Mouse (Mus musculus) embryonic facial prominence, embryonic 14.5 days (tissue): Measurements from ENCODE around the gene Fbxo17. TPM values are rescaled to one million over a fixed set of nuclear protein-coding genes. Genes with fewer than 3 reads are reported as not detected.

ENCODE experiments used
- ATAC-seq: fragments of 200-750 bp; cut with Nextera tagmentation; 2 replicates; pipeline ENCODE4 v1.8.0; 2017; ENCODE audit warnings: low read depth, moderate number of reproducible peaks, moderate TSS enrichment
- DNase-seq: peaks from one replicate; pipeline ENCODE4 v3.0.0-alpha.2; 2015; ENCODE audit warnings: low spot score
- H3K27ac ChIP-seq: fragments of 300-500 bp; sonication (generic); replicated peaks from 2 replicates; pipeline ENCODE4 v1.5.1; 2014; ENCODE audit warnings: low read depth, mild to moderate bottlenecking, low read length, moderate library complexity
- H3K27me3 ChIP-seq: fragments of 300-500 bp; sonication (generic); replicated peaks from 2 replicates; pipeline ENCODE4 v1.6.1; 2014; ENCODE audit warnings: low read length; ENCODE audit not compliant: control insufficient read depth, insufficient read depth
- H3K36me3 ChIP-seq: fragments of 300-500 bp; sonication (generic); 2 replicates; pipeline ENCODE4 v1.6.1; 2014; ENCODE audit warnings: low read length, mixed read lengths; ENCODE audit not compliant: control insufficient read depth, insufficient read depth
- H3K4me1 ChIP-seq: fragments of 300-500 bp; sonication (generic); 2 replicates; pipeline ENCODE4 v1.6.1; 2014; ENCODE audit warnings: antibody characterized with exemption, low read length; ENCODE audit not compliant: control insufficient read depth, insufficient read depth
- H3K4me2 ChIP-seq: fragments of 300-500 bp; sonication (generic); 2 replicates; pipeline ENCODE4 v1.6.1; 2014; ENCODE audit warnings: low read depth, mild to moderate bottlenecking, low read length, moderate library complexity, mixed read lengths
- H3K4me3 ChIP-seq: fragments of 300-500 bp; sonication (generic); 2 replicates; pipeline ENCODE4 v1.5.1; 2014; ENCODE audit warnings: low read depth, mild to moderate bottlenecking, low read length
- H3K9ac ChIP-seq: fragments of 300-500 bp; sonication (generic); 2 replicates; pipeline ENCODE4 v1.6.1; 2014; ENCODE audit warnings: low read depth, mild to moderate bottlenecking, low read length, moderate library complexity, mixed read lengths
- H3K9me3 ChIP-seq: fragments of 300-500 bp; sonication (generic); 2 replicates; pipeline ENCODE4 v1.6.1; 2016; ENCODE audit warnings: low read length; ENCODE audit not compliant: control insufficient read depth
- WGBS: fragments of 180-500 bp; shearing (Covaris S2); extraction: QIAGEN DNeasy Blood & Tissue Kit; methylation state at CpG from one replicate; pipeline ENCODE4 v1.1.7; 2014; 5-methylcytosine and 5-hydroxymethylcytosine counted together
- polyA plus RNA-seq: library from polyadenylated mRNA; unstranded; fragments of >200 nt; fragmentation: Nextera tagmentation; extraction: Ambion mirVana; gene quantifications from 2 replicates; pipeline ENCODE4 v1.2.1, GENCODE M21; 2014

Gene Fbxo17
- polyA plus RNA-seq, 1 experiment from 2014 or later, result 27.8 TPM

DNA sequence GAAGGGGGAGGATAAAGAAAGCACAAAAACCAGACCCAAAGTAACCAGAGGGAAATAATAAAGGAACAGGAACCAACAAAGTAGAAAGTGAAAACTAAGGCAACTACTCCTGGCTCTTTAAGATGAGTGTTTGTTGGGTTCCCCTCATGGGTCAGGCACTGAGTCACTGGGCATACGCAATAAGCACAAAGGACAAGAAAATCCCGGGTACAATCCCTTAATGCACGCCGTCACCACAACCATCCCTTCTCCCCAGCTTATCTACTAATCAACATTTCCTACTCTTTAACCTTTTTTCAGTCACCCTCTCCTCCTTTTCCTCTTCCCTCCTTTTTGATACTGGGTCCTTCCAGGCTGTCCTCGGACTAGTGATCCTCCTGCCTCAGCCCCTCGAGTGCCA is 48.6 kb downstream of the Fbxo17 start:
- Histone ChIP-seq H3K9me3 (no peaks in the 10 kb centered on the region), H3K4me1 (peaks cover 12% of the 10 kb centered on the region), H3K27me3 (no peaks in the 10 kb centered on the region), H3K4me2 (peak overlapping the region; percentile 65), H3K9ac (no peak overlapping the region; the same call in 1 of the 2 replicates), H3K4me3 (peak overlapping the region; percentile 65; the same call in 1 of the 2 replicates), H3K27ac (no peak overlapping the region), H3K36me3 (peaks cover 28% of the 10 kb centered on the region)
- 86% methylated on average over 6 of the region's 6 CpGs for WGBS
- DNase-seq, result no peak
- no peak for ATAC-seq

DNA sequence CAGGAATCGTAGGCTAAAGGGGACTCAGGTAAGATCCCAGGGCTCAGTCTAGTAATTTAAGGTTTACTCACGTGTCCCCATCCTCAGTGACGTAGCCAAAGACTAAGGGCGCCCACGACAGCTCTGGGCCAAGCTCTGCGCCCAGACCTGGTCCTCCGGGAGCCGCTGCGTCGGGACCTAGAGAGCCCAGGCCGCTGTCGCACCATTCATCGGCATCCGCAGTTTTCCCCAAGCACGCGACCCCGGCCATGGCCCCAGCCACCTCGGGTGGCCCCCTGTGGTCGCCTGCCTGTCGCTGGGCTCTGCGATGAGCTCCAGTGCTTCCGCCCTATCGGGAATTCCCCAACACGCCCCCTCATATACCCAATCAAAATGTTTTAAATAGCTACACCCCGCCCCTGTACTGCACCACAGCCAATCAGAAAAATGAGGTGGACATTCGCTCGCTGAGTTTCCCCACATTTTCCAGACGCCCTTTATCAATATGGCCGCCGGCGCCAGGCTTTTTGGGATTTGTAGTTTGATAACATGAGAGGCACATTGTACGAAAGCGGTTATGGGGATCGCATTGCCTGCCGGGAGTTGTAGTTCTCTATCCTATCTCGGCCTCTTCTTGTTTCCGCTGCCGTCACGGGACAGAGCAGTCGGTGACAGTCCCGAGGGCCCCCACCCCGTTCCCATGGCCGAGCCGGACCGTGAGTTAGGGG is 49.7 kb downstream of the Fbxo17 start, which contains the start of gene Sirt2:
TSS of gene Sirt2 (plus strand) at position 563 of the 707 bp plus-strand sequence.
- Histone ChIP-seq H3K9ac (peak within 1 kb of the TSS; percentile 72), H3K36me3 (peaks cover 17% of the 10 kb centered on the region), H3K27me3 (no peaks in the 10 kb centered on the region), H3K4me1 (peaks cover 12% of the 10 kb centered on the region), H3K4me3 (peak within 1 kb of the TSS; percentile 65), H3K4me2 (peak within 1 kb of the TSS; percentile 65), H3K9me3 (no peaks in the 10 kb centered on the region), H3K27ac (no peak within 1 kb of the TSS)
- WGBS, result under 1% methylated on average over 44 of the region's 45 CpGs
- DNase-seq (peak; percentile 99), ATAC-seq (peak; percentile 99)

DNA sequence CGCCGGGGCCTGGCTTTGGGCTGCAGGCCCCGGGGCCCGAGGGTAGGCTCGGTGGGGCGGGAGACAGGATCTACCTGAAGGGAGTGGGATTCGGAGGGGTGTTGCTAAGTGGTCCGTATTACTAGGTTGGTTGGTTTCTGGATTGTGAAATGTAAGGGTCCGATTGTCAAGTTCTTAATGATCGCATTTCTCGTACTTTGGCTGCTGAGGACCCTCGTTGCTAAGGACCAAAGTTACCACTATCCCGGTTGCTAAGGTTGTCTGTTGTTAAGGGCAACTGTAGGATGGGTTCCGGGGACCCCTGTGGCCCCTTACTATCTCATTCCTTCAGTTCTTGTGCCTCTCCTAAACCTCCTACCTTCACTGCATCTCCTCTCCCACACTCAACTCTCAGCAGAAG is 50.3 kb downstream of the Fbxo17 start:
- 3% methylated on average over 14 of the region's 14 CpGs for WGBS
- ATAC-seq, result no peak

DNA sequence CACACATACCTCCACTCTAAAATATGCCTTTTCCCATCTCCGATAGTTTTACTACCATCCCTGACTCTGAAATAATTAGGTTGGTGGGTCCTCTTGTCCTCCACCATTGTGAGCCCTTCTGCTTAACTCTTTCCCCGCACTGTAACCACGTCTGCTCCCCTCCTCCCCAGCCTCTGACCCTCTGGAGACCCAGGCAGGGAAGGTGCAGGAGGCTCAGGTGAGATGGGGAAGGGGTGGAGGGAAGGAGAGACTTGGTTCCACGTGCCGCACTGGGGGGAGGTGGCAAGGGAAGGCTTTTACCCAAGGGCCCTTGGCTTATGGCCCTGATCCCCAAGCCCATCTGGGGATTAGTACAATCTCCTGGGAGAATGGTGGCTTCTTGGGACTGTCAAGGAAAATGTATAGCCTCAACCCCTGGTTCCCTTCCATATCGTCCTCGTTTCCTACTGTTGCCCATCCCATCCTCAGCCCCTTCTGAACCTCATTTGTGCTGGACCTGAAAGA is 50.9 kb downstream of the Fbxo17 start, which contains the start of gene Nfkbib:
TSS of gene Nfkbib (minus strand) at position 51 of the 504 bp plus-strand sequence.
- Histone ChIP-seq H3K4me2 (peak within 1 kb of the TSS; percentile 65), H3K27me3 (no peaks in the 10 kb centered on the region), H3K4me1 (peaks cover 12% of the 10 kb centered on the region), H3K9ac (peak within 1 kb of the TSS; percentile 72), H3K9me3 (no peaks in the 10 kb centered on the region), H3K4me3 (peak within 1 kb of the TSS; percentile 65), H3K27ac (no peak within 1 kb of the TSS), H3K36me3 (0 out of 2 replicates have a peak, but pooled peaks cover 11% of the 10 kb centered on the region)
- DNase-seq (no peak), ATAC-seq (no peak)
- 61% methylated on average over 7 of the region's 7 CpGs for WGBS

More for the DNA sequence above, 50.3 kb downstream of the Fbxo17 start:
- Histone ChIP-seq H3K4me3 (peak overlapping the region; percentile 65), H3K9me3 (no peaks in the 10 kb centered on the region), H3K9ac (peak overlapping the region; percentile 72), H3K4me2 (peak overlapping the region; percentile 65), H3K36me3 (peaks cover 11% of the 10 kb centered on the region), H3K27ac (no peak overlapping the region), H3K27me3 (no peaks in the 10 kb centered on the region), H3K4me1 (peaks cover 12% of the 10 kb centered on the region)
- DNase-seq, result no peak

DNA sequence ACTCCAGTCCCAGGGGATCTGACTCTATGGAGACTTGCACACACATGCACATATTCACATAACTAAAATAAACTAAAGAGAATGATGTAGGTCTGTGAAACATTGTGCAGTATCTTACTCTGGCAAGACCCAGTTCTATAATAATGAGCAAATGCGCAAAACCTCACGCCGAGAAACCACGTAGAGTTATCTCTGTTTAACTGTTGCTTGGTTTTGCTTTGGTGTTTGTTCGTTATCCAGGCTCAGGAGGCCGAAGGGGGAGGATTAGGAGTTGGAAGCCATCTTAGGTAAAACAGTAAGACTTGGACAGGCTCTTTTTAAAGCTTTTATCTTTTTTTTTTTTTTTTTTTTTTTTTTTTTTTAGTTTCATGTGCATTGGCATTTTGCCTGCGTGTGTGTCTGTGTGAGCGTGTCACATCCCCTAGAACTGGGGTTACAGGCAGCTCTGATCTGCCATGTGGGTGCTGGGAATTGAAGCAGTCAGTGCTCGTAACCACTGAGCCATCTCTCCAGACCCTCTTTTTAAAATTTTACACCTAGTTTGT is 52.9 kb downstream of the Fbxo17 start:
- H3K4me1 ChIP-seq, result peaks cover 12% of the 10 kb centered on the region
- H3K9me3 ChIP-seq, result no peaks in the 10 kb centered on the region
- no peaks in the 10 kb centered on the region for H3K27me3 ChIP-seq
- peaks cover 11% of the 10 kb centered on the region for H3K36me3 ChIP-seq
- H3K4me2 ChIP-seq, result no peak overlapping the region
- 89% methylated on average over 9 of the region's 9 CpGs for WGBS
- H3K4me3 ChIP-seq, result no peak overlapping the region
- H3K9ac ChIP-seq, result no peak overlapping the region
- H3K27ac ChIP-seq, result no peak overlapping the region
- DNase-seq (no peak), ATAC-seq (no peak)

DNA sequence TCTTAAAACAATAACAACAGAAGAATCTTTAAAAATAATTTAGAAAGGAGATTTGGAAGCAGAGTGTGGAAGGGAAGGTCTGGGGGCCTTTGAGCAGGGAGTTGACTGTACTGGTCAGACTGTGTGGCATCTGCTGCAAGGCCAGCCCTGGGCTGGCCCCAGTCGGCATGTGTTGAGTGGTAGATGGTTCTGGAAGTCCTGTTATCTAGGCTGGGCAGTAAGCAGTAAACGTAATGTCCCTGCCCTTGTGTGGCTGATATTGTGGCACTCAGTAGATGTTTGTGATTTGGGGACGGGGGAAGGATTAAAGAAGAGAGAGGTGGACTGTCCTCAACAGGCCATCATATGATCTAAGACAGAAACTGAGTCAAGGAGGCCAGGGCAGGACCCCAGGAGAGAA is 53.7 kb downstream of the Fbxo17 start:
- DNase-seq, result no peak
- no peak overlapping the region for H3K4me2 ChIP-seq
- peaks cover 12% of the 10 kb centered on the region for H3K4me1 ChIP-seq
- WGBS, result 87% methylated on average over 3 of the region's 3 CpGs
- H3K9me3 ChIP-seq, result no peaks in the 10 kb centered on the region
- no peak overlapping the region for H3K9ac ChIP-seq
- no peak overlapping the region for H3K27ac ChIP-seq
- no peak overlapping the region for H3K4me3 ChIP-seq
- peaks cover 14% of the 10 kb centered on the region for H3K36me3 ChIP-seq
- H3K27me3 ChIP-seq, result no peaks in the 10 kb centered on the region
- no peak for ATAC-seq

DNA sequence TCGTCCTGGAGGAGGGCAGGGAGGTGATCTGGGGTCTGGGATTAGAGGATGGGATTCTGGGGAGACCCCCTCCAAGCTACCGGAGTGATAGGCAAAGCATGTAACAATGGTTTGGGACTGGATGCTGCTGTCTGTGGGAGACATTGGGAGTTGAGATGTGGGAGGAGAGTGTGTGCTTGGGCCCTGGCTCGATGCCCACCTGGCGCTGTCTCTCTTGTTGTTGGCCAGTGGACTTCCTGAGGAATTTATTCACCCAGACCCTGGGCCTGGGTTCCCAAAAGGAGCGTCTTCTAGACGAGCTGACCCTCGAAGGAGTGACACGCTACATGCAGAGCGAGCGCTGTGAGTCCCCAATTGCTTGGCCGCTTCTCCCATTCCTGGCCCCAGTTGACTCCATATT is 55.3 kb downstream of the Fbxo17 start:
- no peak overlapping the region for H3K9ac ChIP-seq
- no peaks in the 10 kb centered on the region for H3K27me3 ChIP-seq
- no peak overlapping the region for H3K4me3 ChIP-seq
- peaks cover 7% of the 10 kb centered on the region for H3K4me1 ChIP-seq
- no peak overlapping the region for H3K27ac ChIP-seq
- 92% methylated on average over 11 of the region's 11 CpGs for WGBS
- no peak overlapping the region for H3K4me2 ChIP-seq
- no peaks in the 10 kb centered on the region for H3K9me3 ChIP-seq
- DNase-seq, result no peak
- ATAC-seq, result no peak
- peaks cover 22% of the 10 kb centered on the region for H3K36me3 ChIP-seq

DNA sequence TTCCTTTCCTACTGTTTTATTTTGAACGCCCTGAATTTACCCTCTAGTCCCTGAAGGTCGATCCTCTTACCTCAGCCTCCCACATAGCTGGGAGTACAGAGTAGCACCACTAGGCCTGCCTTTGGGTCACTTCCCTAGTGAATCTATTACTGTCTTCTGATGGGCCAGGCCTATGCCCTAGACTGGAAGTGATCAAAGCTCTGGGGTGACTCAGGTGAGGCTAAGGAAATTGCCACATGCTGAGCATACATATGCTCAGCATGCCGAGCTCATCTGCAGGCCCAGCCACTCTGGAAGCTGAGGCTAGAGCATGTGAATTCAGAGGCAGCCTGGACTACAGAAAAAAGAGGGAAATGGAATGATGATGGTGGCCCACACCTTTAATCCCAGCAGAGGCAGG is 56.6 kb downstream of the Fbxo17 start:
- Histone ChIP-seq H3K27me3 (no peaks in the 10 kb centered on the region), H3K36me3 (peaks cover 26% of the 10 kb centered on the region), H3K4me1 (no peaks in the 10 kb centered on the region), H3K4me2 (no peak overlapping the region), H3K9me3 (no peaks in the 10 kb centered on the region), H3K9ac (no peak overlapping the region), H3K4me3 (no peak overlapping the region), H3K27ac (no peak overlapping the region)
- 64% methylated on average over 3 of the region's 3 CpGs for WGBS
- DNase-seq (no peak), ATAC-seq (no peak)
